Mouse (Mus musculus) kidney, embryonic 14.5 days (tissue): ENCODE measurements around the gene Msrb2. TPM values are rescaled to one million over a fixed set of nuclear protein-coding genes. Genes with fewer than 3 reads are reported as not detected.

ENCODE experiments used
- ATAC-seq: fragments of 200-750 bp; cut with Nextera tagmentation; 2 replicates; pipeline ENCODE4 v1.8.0; 2017; ENCODE audit warnings: moderate number of reproducible peaks, mild to moderate bottlenecking, moderate TSS enrichment, moderate library complexity; ENCODE audit not compliant: low FRiP score, low TSS enrichment
- H3K27ac ChIP-seq: fragments of 300-500 bp; sonication (generic); 2 replicates; pipeline ENCODE4 v1.5.1; 2014; ENCODE audit warnings: low read depth, mild to moderate bottlenecking, low read length, moderate library complexity, mixed read lengths
- H3K27me3 ChIP-seq: fragments of 300-500 bp; sonication (generic); 2 replicates; pipeline ENCODE4 v1.6.1; 2014; ENCODE audit warnings: mild to moderate bottlenecking, low read length; ENCODE audit not compliant: control insufficient read depth, insufficient read depth
- H3K36me3 ChIP-seq: fragments of 300-500 bp; sonication (generic); 2 replicates; pipeline ENCODE4 v1.6.1; 2014; ENCODE audit warnings: low read length, mixed read lengths; ENCODE audit not compliant: control insufficient read depth, insufficient read depth
- H3K4me1 ChIP-seq: fragments of 300-500 bp; sonication (generic); 2 replicates; pipeline ENCODE4 v1.6.1; 2014; ENCODE audit warnings: low read length, mixed read lengths; ENCODE audit not compliant: control insufficient read depth, insufficient read depth
- H3K4me2 ChIP-seq: fragments of 300-500 bp; sonication (generic); replicated peaks from 2 replicates; pipeline ENCODE4 v1.6.1; 2014; ENCODE audit warnings: low read depth, mild to moderate bottlenecking, low read length
- H3K4me3 ChIP-seq: fragments of 300-500 bp; sonication (generic); 2 replicates; pipeline ENCODE4 v1.5.1; 2014; ENCODE audit warnings: mild to moderate bottlenecking, low read length
- H3K9ac ChIP-seq: fragments of 300-500 bp; sonication (generic); 2 replicates; pipeline ENCODE4 v1.6.1; 2014; ENCODE audit warnings: low read depth, mild to moderate bottlenecking, low read length, moderate library complexity
- H3K9me3 ChIP-seq: fragments of 300-500 bp; sonication (generic); 2 replicates; pipeline ENCODE4 v1.6.1; 2016; ENCODE audit warnings: low read length; ENCODE audit not compliant: control insufficient read depth
- WGBS: fragments of 180-500 bp; shearing (Covaris S2); extraction: QIAGEN DNeasy Blood & Tissue Kit; methylation state at CpG from one replicate; pipeline ENCODE4 v1.1.7; 2014; 5-methylcytosine and 5-hydroxymethylcytosine counted together
- polyA plus RNA-seq: library from polyadenylated mRNA; unstranded; fragments of >200 nt; fragmentation: Nextera tagmentation; extraction: Ambion mirVana; gene quantifications from 2 replicates; pipeline ENCODE4 v1.2.1, GENCODE M21; 2014

Gene Msrb2
- polyA plus RNA-seq, result 33.3 and 36.6 TPM in 2 replicates

DNA sequence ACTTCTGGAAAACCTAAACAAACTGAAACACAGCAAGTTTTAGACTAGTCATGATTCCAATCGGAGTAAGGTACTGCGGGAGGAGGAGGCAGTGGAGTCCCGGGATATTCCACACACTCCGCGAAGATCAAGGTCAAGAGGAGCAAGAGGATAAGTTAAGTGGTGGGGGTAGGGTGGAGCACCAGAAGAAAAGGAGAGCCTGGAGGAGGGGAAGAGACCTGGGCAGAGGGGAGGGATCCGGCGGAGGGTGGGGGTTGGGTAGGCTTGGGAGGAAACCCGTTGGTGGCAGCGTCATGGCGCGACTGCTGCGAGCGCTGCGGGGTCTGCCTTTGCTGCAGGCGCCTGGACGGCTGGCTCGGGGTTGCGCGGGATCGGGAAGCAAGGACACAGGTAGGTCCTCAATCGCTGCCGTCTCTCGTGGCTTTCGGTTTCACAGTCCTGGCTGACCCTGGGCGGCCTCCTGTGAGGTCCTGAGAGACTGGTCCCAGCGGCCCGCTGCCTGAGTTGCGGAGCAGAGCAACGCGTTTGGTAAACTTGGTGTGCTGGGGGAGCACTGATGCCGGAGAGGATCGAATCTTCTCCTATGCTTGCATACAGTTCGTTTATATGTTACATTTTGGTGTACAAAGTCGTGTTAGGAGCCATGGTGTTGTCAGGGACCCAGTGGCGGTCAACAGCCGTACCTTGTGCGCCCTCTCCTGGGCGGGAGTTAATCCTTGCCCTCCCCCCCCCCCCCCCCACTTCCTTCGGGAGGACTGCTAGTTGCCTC is at the start of gene Msrb2:
TSS of gene Msrb2 (plus strand) at position 51 of the 769 bp plus-strand sequence.
- Histone ChIP-seq H3K9me3 (no peaks in the 10 kb centered on the region), H3K27me3 (no peaks in the 10 kb centered on the region), H3K4me2 (peak within 1 kb of the TSS; percentile 63), H3K9ac (peak within 1 kb of the TSS; percentile 84), H3K4me1 (no peaks in the 10 kb centered on the region), H3K27ac (peak within 1 kb of the TSS; percentile 78; the same call in 1 of the 2 replicates), H3K36me3 (no peaks in the 10 kb centered on the region), H3K4me3 (peak within 1 kb of the TSS; percentile 77)
- WGBS, result under 1% methylated on average over 38 of the region's 39 CpGs
- ATAC-seq, result peak; percentile 91

GRCm38 (mm10) chr2:19322448-19322847 is 48.8 kb upstream of the Msrb2 start:
- no peaks in the 10 kb centered on the region for H3K36me3 ChIP-seq
- H3K4me2 ChIP-seq, result no peak overlapping the region
- no peaks in the 10 kb centered on the region for H3K9me3 ChIP-seq
- no peaks in the 10 kb centered on the region for H3K4me1 ChIP-seq
- H3K27ac ChIP-seq, result no peak overlapping the region
- 84% methylated on average over 9 of the region's 9 CpGs for WGBS
- H3K4me3 ChIP-seq, result no peak overlapping the region
- ATAC-seq, result no peak
- no peaks in the 10 kb centered on the region for H3K27me3 ChIP-seq
- H3K9ac ChIP-seq, result no peak overlapping the region

DNA sequence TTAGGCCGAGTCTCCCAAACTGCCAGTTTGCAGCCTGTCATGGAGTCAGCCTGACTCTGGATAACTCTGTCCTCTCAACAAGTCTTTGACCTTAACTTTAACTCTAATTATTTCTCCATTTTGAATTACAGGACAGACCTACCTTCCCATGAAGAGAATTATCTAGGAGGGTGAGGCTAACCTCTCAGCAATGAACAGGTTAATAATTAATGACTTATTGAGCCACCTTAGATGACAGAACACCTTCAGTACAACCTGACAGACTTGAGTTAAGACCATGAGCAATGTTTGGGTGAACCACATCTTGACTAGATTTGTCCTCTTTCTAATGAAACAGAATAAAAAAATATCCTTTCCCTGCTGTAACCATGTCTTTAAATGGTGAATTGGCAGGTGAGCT is 44.9 kb upstream of the Msrb2 start:
- WGBS, result 81% methylated on average over 1 of the region's 1 CpGs

DNA sequence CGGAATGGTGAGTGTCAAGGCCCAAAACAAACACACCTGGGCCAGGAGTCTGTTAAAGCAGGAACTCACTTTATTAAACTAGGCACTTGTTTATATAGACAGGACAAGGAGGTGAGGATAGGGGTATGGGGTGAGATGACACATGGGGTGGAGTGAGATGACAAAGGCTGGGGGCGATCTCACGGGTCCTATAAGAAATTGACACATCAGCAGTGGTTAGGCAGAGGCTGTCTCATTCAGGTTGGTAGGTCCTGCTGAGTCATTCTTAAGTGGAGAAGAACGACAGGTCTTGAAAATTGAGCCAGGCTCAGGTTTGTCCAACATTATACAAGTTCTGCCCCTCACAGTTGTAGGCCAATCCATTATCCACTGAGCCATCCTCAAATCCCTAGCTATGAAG is 43.4 kb upstream of the Msrb2 start:
- WGBS, result 79% methylated on average over 4 of the region's 4 CpGs
- Histone ChIP-seq H3K9ac (no peak overlapping the region), H3K4me3 (no peak overlapping the region), H3K4me2 (no peak overlapping the region), H3K36me3 (no peaks in the 10 kb centered on the region), H3K9me3 (no peaks in the 10 kb centered on the region), H3K27me3 (no peaks in the 10 kb centered on the region), H3K27ac (no peak overlapping the region), H3K4me1 (no peaks in the 10 kb centered on the region)
- no peak for ATAC-seq

More for the DNA sequence above, 44.9 kb upstream of the Msrb2 start:
- no peak overlapping the region for H3K27ac ChIP-seq
- H3K9ac ChIP-seq, result no peak overlapping the region
- H3K4me1 ChIP-seq, result no peaks in the 10 kb centered on the region
- H3K4me3 ChIP-seq, result no peak overlapping the region
- no peaks in the 10 kb centered on the region for H3K27me3 ChIP-seq
- no peak overlapping the region for H3K4me2 ChIP-seq
- no peaks in the 10 kb centered on the region for H3K36me3 ChIP-seq
- no peaks in the 10 kb centered on the region for H3K9me3 ChIP-seq
- ATAC-seq, result no peak

DNA sequence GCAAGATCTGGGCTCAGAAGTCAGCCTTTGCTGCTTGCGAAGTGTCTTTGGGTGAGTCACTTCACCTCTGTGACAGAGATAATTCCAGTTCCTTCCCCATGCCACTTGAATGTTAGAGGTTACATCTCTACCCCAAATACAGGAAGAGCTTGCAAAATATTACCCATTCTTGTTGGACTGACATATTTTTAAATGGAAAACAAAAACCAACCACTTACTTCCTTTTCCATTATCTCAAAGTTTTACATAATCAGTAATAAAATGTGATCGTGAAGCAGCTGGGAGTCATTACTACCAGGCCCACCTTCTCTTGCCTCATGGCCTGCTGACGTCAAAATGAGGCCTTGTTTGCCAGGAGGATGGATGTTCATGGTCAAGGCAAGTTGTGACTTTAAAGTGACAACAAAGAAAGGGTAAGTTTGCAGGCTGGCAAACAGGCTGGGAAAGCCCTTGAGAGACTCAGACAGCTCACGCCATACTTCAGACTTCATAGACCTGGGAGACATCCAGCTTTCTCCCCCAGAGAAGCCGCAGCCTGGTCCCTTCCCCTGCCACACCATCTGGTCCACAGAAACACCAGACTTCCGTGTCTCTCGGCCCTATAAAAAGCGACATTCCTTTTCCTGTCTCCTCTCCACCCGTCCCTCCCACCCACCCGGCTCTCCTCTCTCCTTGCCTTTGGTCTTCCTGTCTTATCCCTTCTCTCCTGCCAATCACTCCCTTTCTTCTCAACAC is 27.2 kb upstream of the Msrb2 start:
- no peak overlapping the region for H3K4me3 ChIP-seq
- H3K4me1 ChIP-seq, result no peaks in the 10 kb centered on the region
- no peak overlapping the region for H3K9ac ChIP-seq
- no peak overlapping the region for H3K27ac ChIP-seq
- H3K36me3 ChIP-seq, result no peaks in the 10 kb centered on the region
- H3K27me3 ChIP-seq, result no peaks in the 10 kb centered on the region
- H3K4me2 ChIP-seq, result peak overlapping the region; percentile 10; the same call in 1 of the 2 replicates
- peak; percentile 60; the same call in 1 of the 2 replicates for ATAC-seq
- WGBS, result 36% methylated on average over 10 of the region's 10 CpGs
- H3K9me3 ChIP-seq, result no peaks in the 10 kb centered on the region

DNA sequence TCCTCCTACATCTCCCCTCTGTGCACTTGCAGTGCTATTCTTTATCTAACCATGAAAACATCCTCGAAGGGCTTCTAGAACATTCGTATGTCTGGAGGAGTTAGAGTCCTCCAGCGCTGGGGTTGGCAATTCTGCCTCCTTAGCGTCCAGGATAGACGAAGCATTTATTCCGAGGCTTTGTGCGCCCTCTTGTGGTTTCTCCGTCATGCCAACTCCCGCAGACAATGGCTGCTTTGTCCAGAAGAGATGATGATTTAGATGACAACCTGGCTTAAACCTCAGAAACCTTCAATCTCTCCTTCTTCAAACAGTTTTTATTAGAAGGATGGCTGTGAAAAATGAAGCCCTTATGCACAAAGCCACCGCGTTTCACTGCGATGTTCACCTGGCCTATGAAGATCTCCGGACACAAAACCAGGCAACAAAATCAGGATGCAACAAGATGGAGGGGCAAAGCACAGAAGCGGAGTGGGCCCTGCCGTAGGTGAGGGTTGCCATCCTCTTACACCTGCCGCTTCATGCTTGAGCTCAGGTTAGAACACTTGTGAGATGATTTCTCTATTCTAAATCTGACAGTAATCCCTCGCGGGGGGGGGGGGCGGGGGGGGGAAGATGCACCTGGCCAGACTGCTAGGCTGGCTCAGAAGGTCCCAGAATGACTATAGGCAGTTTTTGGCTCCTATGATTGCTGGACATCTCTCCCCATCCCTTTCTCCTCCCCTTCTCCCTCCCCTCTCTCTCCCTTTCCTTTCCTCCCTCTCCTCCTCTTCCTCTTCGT is 26.4 kb upstream of the Msrb2 start:
- 21% methylated on average over 18 of the region's 20 CpGs for WGBS

GRCm38 (mm10) chr2:19345414-19345964 is 25.8 kb upstream of the Msrb2 start:
- Histone ChIP-seq H3K4me2 (no peak overlapping the region), H3K4me1 (no peaks in the 10 kb centered on the region), H3K9me3 (no peaks in the 10 kb centered on the region), H3K27me3 (no peaks in the 10 kb centered on the region), H3K9ac (no peak overlapping the region), H3K27ac (no peak overlapping the region), H3K36me3 (no peaks in the 10 kb centered on the region), H3K4me3 (no peak overlapping the region)
- WGBS, result 80% methylated on average over 5 of the region's 5 CpGs
- no peak for ATAC-seq

More for the DNA sequence above, 26.4 kb upstream of the Msrb2 start:
- Histone ChIP-seq H3K4me2 (peak overlapping the region; percentile 10), H3K4me3 (no peak overlapping the region), H3K9ac (no peak overlapping the region), H3K36me3 (no peaks in the 10 kb centered on the region), H3K27me3 (no peaks in the 10 kb centered on the region), H3K27ac (no peak overlapping the region), H3K9me3 (no peaks in the 10 kb centered on the region), H3K4me1 (no peaks in the 10 kb centered on the region)
- peak; percentile 85 for ATAC-seq

DNA sequence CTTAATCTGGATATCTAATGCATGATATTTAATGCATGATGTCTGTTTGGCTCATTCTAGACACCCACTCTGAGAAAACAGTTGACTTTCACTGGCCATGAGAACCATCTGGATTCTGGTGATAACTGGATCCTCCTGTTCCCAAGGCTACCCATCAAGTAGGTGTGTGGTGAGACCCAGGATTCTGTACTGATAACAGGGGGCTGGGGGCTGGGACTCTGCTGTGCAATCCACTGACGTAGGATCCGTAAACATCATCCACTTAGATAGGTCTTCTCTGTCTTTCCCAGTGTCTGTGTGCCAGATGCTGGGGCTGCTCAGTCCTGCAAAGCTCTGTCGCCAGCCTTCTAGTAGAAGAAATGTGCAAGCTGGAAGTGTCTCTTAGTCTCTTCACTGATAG is 22.8 kb upstream of the Msrb2 start:
- no peak overlapping the region for H3K4me2 ChIP-seq
- no peaks in the 10 kb centered on the region for H3K27me3 ChIP-seq
- H3K27ac ChIP-seq, result no peak overlapping the region
- no peak overlapping the region for H3K4me3 ChIP-seq
- H3K36me3 ChIP-seq, result no peaks in the 10 kb centered on the region
- no peaks in the 10 kb centered on the region for H3K9me3 ChIP-seq
- no peaks in the 10 kb centered on the region for H3K4me1 ChIP-seq
- ATAC-seq, result no peak
- WGBS, result 85% methylated on average over 3 of the region's 3 CpGs
- no peak overlapping the region for H3K9ac ChIP-seq
